Mouse (Mus musculus): ENCODE measurements at regions not wholly inside any gene's neighbourhood (a gene's known extent, or its start where the extent isn't known, plus 50 kb on each side); places are given as distances from the start of the nearest gene placed in this dataset.

DNA sequence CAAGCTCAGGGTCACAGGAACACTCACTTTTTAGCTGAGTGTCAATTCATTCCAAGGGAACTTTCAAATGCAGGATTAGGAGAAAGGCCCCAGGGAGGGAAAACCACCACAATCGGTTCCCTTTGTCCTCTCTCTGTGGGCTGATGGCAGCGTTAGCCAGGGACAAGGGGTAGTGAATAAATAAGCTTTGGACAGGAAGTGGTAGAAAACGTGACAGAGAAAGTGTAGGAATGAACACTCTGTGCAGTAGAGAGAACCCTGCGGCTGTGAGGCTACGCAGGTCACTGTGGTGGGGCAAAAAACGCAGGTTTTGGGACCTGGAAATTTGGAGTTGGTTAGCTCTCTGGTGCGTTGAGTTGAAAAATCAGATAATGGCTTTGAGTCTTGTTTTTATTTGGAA is 164.1 kb downstream of the Tex36 start:
- no peak for TF ChIP-seq POLR2A (IDR thresholded peaks at IDR 0.05; ENCODE audit: borderline replicate concordance, control insufficient read depth, low read depth, low read length)
- TF ChIP-seq CTCF (IDR thresholded peaks at IDR 0.05; ENCODE audit: control insufficient read depth, insufficient read depth, low read length), result no peak

DNA sequence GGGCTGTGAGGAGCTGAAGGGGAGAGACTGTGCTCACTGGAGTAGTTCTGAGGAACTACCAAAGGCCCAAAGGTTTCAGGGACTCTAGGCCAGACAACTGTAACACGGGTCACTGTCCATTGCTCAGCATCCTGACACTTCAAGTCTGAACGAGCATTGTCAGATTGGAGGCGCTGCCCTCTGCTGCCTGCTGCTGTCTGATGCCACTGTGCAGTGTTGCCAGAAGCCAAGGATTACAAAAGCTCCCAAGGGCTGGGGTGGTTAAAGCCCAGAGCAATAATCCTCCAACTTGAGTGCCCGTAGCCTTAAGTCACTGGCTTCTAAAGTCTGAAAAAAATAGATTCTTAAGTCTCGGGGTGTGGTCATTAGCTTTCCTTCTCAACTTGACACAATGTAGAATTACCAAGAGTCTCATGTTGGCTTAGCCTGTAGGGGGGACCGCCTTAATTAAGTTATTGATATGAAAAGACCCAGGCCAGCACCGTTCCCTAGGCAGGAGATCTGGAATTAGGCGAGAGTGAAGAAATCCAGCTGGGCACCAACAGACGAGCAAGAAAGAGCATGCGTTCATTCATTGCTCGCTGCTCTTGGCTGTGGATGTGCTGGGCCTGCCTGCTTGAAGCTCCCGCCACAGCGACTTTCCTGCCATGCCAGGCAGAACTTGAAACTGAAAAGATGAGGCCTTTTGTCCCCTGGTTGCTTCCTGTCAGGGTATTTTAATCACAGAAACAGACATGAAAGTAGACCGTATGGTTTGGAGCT is 166.2 kb downstream of the Tex36 start:
- TF ChIP-seq POLR2A (IDR thresholded peaks at IDR 0.05; ENCODE audit: borderline replicate concordance, control insufficient read depth, low read depth, low read length) (no peak), CTCF (IDR thresholded peaks at IDR 0.05; ENCODE audit: control insufficient read depth, insufficient read depth, low read length) (no peak)
- 72% methylated on average over 14 of the region's 14 CpGs for WGBS
- no peaks in the 10 kb centered on the region for H3K4me1 ChIP-seq (ENCODE audit: control insufficient read depth, insufficient read depth, low read length)
- no peak overlapping the region for H3K27ac ChIP-seq (ENCODE audit: control insufficient read depth, insufficient read depth, low read depth, low read length, poor library complexity)
- no peak overlapping the region for H3K4me3 ChIP-seq (replicated peaks; ENCODE audit: control insufficient read depth, low read depth, low read length)

More for the DNA sequence above, 164.1 kb downstream of the Tex36 start:
- Histone ChIP-seq H3K4me1 (ENCODE audit: control insufficient read depth, insufficient read depth, low read length) (no peaks in the 10 kb centered on the region), H3K4me3 (replicated peaks; ENCODE audit: control insufficient read depth, low read depth, low read length) (no peak overlapping the region), H3K27ac (ENCODE audit: control insufficient read depth, insufficient read depth, low read depth, low read length, poor library complexity) (no peak overlapping the region)
- WGBS, result 54% methylated on average over 7 of the region's 7 CpGs

DNA sequence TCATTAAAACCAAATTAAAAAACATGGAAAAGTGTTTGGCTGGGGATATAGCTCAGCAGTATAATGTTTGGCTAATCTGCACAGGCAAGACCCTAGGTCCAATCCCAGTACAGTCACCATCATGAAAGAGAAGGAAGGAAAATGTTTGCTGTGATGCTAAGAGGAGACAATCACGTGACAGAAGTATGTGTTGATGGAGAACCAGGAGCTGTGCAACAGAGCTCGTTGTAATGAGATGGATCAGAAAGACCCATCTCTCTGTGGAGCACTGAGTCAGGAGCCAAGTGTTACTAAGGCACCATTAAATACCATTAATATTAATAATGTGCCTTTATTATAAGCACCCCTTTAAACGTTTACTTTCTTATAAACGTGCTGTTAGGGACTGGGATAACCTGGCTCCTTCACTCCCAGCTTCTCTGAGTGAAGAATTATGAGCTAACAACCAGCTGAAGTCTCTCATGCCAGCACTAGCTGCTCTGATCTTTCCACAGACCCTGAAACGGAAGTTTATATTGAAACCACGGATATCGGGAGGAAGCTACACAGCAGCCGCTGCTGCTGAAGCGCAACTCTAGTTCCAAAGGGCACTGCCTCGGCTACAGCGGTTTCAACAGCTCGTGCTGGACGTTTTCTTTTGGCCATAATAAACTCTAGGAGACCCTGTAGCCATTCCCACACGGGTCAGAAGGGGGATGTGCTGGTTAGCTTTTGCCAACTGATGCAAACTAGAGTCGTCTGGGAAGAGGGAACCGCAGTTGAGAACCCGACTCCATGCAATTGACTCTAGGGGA is 167.7 kb downstream of the Tex36 start:
- no peak for TF ChIP-seq CTCF (IDR thresholded peaks at IDR 0.05; ENCODE audit: control insufficient read depth, insufficient read depth, low read length)
- no peak for TF ChIP-seq POLR2A (IDR thresholded peaks at IDR 0.05; ENCODE audit: borderline replicate concordance, control insufficient read depth, low read depth, low read length)
- 39% methylated on average over 17 of the region's 17 CpGs for WGBS
- no peak overlapping the region for H3K4me3 ChIP-seq (replicated peaks; ENCODE audit: control insufficient read depth, low read depth, low read length)
- H3K4me1 ChIP-seq (ENCODE audit: control insufficient read depth, insufficient read depth, low read length), result no peaks in the 10 kb centered on the region
- H3K27ac ChIP-seq (ENCODE audit: control insufficient read depth, insufficient read depth, low read depth, low read length, poor library complexity), result no peak overlapping the region

DNA sequence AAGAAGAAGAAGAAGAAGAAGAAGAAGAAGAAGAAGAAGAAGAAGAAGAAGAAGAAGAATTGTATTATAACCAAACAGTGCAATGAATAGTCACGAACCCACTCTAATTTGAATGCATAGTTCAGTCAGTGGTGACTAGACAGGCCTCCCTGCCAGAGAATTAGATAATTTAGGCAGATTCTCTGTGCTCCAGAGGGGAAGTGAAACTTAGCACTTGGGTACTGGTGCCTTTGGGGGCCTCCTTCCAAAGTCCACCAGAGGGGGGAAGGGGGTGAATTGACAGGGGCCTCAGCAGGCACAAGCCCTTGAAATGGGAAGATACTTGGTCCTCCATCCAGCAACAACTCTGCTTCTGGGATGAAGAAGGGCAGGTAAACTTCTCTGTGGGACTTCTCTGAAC is 169.6 kb downstream of the Tex36 start:
- no peak for TF ChIP-seq POLR2A (IDR thresholded peaks at IDR 0.05; ENCODE audit: borderline replicate concordance, control insufficient read depth, low read depth, low read length)
- TF ChIP-seq CTCF (IDR thresholded peaks at IDR 0.05; ENCODE audit: control insufficient read depth, insufficient read depth, low read length), result no peak
- H3K4me3 ChIP-seq (replicated peaks; ENCODE audit: control insufficient read depth, low read depth, low read length), result no peak overlapping the region
- no peak overlapping the region for H3K27ac ChIP-seq (ENCODE audit: control insufficient read depth, insufficient read depth, low read depth, low read length, poor library complexity)
- no peaks in the 10 kb centered on the region for H3K4me1 ChIP-seq (ENCODE audit: control insufficient read depth, insufficient read depth, low read length)
- 33% methylated on average over 1 of the region's 1 CpGs for WGBS

DNA sequence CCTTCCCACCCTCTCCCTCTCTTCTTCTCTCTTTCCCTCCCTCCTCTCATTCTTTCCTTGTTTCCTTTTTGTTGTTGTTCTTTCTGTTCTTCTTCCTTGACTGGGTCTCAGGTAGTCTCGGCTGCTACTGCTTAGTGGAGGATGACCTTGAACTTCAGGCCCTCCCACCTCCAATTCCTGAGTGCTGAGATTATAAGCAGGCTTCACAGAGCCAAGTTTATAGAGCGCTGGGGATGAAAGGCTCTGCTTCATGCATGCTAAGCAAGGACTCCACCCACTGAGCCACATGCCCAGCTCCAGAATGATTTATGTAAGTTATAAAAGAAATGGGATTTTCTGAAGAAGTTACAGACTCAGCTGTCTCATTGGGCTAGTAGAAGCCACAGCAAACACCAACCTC is 199.9 kb downstream of the Tex36 start:
- Histone ChIP-seq H3K4me1 (ENCODE audit: control insufficient read depth, insufficient read depth, low read length) (no peaks in the 10 kb centered on the region), H3K4me3 (replicated peaks; ENCODE audit: control insufficient read depth, low read depth, low read length) (no peak overlapping the region), H3K27ac (ENCODE audit: control insufficient read depth, insufficient read depth, low read depth, low read length, poor library complexity) (no peak overlapping the region)
- TF ChIP-seq POLR2A (IDR thresholded peaks at IDR 0.05; ENCODE audit: borderline replicate concordance, control insufficient read depth, low read depth, low read length), result no peak
- no peak for TF ChIP-seq CTCF (IDR thresholded peaks at IDR 0.05; ENCODE audit: control insufficient read depth, insufficient read depth, low read length)
- 58% methylated on average over 2 of the region's 2 CpGs for WGBS

DNA sequence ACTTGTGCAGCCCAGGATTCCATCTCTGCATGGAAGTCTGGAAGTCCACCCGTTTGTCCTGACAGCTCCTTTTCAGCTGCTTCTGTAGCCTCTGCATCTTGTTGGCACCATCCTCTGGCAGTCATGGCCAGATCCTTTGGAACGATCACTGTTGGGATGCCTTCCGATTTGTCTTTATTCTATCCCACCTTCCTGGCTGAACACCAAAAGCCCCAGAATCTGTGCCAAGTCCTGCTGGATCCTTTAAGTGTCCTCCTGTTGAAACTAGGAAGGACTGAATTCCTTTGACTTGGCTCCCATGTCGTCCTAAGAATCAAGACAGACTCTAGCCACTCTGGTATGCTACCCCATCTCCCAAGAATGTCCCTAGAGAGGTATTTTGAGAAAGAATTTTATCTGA is 201.3 kb downstream of the Tex36 start:
- H3K4me3 ChIP-seq (replicated peaks; ENCODE audit: control insufficient read depth, low read depth, low read length), result no peak overlapping the region
- 78% methylated on average over 4 of the region's 4 CpGs for WGBS
- H3K27ac ChIP-seq (ENCODE audit: control insufficient read depth, insufficient read depth, low read depth, low read length, poor library complexity), result no peak overlapping the region
- H3K4me1 ChIP-seq (ENCODE audit: control insufficient read depth, insufficient read depth, low read length), result no peaks in the 10 kb centered on the region
- TF ChIP-seq POLR2A (IDR thresholded peaks at IDR 0.05; ENCODE audit: borderline replicate concordance, control insufficient read depth, low read depth, low read length) (no peak), CTCF (IDR thresholded peaks at IDR 0.05; ENCODE audit: control insufficient read depth, insufficient read depth, low read length) (no peak)

DNA sequence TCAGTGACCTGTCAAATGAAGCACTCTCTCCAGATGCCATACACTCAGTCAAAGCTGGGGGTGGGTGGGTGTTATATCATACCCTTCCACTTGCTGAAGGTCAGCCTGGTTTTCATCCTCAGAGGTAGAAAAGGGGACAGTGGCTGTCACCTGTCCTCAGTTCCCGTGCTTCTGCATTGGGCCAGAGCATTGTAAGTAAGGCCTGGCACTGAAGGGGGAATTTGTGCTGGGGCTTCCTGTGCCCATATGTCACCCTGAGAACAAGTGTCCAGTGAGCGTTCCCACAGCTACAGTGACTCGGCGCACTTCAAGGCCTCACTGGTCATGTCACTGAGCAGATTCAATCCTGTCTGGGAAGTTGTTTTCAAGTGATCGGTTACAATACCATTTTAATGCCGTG is 213.2 kb downstream of the Tex36 start:
- Histone ChIP-seq H3K4me3 (replicated peaks; ENCODE audit: control insufficient read depth, low read depth, low read length) (no peak overlapping the region), H3K27ac (ENCODE audit: control insufficient read depth, insufficient read depth, low read depth, low read length, poor library complexity) (no peak overlapping the region), H3K4me1 (ENCODE audit: control insufficient read depth, insufficient read depth, low read length) (no peaks in the 10 kb centered on the region)
- no peak for TF ChIP-seq CTCF (IDR thresholded peaks at IDR 0.05; ENCODE audit: control insufficient read depth, insufficient read depth, low read length)
- no peak for TF ChIP-seq POLR2A (IDR thresholded peaks at IDR 0.05; ENCODE audit: borderline replicate concordance, control insufficient read depth, low read depth, low read length)
- WGBS, result 75% methylated on average over 6 of the region's 6 CpGs

DNA sequence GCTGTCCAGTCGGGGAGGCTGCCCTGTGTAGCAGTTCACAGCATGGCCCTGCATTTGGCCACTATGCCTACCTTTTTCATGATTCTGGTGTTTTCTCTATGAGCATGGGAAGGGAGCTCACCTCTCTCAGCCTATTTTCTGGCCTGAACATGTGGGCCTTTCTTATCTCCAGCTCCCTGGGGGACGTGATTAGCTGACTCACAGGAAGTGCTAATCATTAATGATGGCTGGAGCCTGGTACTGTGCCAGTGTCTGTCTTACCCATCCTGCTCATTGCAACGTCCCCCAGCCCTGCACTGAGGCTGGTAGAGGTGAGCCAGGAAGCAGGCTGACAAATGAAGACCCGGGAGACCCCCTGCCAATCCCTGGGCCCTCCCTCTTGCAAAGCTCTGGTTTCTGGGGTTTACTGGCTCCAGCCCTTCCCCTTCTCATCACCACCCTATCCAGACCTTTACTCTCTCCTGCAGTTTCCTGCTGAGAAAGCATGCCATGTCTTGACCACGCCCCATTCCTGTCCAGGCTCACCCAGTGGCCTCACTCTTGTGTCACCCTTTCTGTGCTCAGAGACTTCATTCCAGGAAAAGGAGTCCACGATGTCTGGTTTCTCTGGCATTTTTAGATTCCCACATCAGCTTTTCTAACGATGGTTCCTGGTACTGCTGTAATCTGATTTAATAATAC is 219.8 kb downstream of the Tex36 start:
- 37% methylated on average over 7 of the region's 7 CpGs for WGBS
- Histone ChIP-seq H3K4me3 (replicated peaks; ENCODE audit: control insufficient read depth, low read depth, low read length) (no peak overlapping the region), H3K4me1 (ENCODE audit: control insufficient read depth, insufficient read depth, low read length) (no peaks in the 10 kb centered on the region), H3K27ac (ENCODE audit: control insufficient read depth, insufficient read depth, low read depth, low read length, poor library complexity) (no peak overlapping the region)
- TF ChIP-seq POLR2A (IDR thresholded peaks at IDR 0.05; ENCODE audit: borderline replicate concordance, control insufficient read depth, low read depth, low read length) (no peak), CTCF (IDR thresholded peaks at IDR 0.05; ENCODE audit: control insufficient read depth, insufficient read depth, low read length) (no peak)

Measured in bone marrow, adult 2 months (tissue).